Mouse (Mus musculus) fat pad, adult 2 months (tissue): ENCODE measurements around the gene Fam161b.

Experiments
- DNase-seq: peaks from one replicate; pipeline ENCODE4 v3.0.0-alpha.2; 2011; ENCODE audit warnings: low read depth, low spot score; ENCODE audit errors: extremely low read depth

Gene Fam161b

DNA sequence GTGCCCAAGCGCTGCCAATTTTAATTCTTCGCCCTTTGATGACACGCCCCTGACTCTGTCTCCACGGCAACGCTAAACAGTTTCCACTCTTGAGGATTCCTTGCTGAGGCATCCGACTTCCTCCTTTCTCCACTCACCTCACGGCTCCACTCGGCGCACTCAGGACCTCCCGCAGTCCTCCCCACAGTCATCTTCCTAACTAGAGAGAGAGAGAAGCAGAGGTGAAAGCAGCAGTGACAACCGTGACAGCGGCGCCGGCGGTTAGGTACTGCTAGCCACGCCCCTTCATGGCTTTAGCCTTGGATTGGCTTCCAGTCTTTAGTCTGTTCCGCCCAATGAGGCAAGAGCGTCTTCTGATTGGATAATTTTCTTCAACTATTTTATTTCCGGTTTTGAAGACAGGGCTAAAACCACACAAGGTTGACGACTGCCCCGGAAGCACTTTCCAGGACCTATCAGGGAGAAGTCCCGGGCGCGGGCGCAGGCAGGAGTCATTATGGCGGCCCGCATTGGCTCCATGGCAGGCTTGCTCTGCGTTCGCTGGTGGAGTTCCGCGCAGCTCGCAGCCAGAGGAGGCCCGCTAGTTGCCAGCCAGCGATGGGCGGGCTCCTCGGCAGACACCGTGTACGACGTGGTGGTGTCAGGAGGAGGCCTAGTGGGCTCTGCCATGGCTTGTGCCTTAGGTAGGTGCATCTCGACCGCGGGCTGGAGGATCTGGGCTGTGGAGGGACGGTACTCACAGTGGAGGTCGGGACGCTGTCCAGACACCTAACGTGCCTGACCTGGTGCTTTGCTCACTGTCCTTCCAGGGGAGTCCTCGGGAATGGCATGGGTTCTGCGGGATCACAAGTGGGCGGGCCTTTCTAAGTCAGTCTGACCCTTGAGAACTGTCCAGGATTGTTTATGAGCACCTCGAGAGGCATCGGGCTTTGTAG, at the start of gene Fam161b, which contains the start of gene Coq6:
Gene Fam161b, minus strand, starts transcription at position 279 of the 935 bp plus-strand sequence.
Gene Coq6, plus strand, starts transcription at position 103 of the 935 bp plus-strand sequence.
- peak; percentile 94 for DNase-seq

DNA sequence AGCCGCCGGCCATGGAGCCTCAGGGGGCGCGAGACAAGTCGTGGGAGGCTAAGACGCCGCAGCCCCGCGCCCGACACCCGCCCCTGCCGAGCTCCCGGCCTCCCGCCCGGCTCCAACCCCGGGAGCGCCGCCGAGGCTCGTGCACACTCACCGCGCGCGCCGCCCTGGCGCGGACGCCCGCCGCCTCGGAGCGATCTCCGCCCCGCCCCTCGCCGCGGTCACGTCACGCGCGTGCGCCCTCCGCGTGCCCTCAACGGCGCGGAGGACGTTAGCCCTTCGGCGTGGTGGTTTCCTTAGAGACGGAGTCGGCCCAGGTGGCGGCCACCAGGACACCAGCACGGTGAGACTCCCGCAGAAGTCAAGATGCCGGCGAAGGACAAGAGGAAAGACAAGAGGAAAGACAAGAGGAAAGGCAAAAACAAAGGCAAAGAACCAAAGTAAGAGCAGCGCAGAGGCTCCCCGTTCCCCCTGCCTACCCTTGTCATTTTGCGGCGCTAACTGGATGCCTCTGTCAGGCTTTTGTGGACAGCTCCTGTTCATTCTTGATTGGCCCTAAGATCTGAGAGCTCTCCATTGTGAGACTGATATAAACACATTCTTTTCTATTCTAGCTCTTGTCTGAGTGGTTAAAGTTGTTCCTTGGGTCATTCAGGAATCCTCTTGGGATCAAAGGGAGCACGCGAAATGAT, 47.3 kb upstream of the Fam161b start, which contains the start of the genes Entpd5 and Bbof1:
Gene Entpd5, minus strand, starts transcription at position 211 of the 689 bp plus-strand sequence.
Gene Bbof1, plus strand, starts transcription at position 253 of the 689 bp plus-strand sequence.
- no peak for DNase-seq

DNA sequence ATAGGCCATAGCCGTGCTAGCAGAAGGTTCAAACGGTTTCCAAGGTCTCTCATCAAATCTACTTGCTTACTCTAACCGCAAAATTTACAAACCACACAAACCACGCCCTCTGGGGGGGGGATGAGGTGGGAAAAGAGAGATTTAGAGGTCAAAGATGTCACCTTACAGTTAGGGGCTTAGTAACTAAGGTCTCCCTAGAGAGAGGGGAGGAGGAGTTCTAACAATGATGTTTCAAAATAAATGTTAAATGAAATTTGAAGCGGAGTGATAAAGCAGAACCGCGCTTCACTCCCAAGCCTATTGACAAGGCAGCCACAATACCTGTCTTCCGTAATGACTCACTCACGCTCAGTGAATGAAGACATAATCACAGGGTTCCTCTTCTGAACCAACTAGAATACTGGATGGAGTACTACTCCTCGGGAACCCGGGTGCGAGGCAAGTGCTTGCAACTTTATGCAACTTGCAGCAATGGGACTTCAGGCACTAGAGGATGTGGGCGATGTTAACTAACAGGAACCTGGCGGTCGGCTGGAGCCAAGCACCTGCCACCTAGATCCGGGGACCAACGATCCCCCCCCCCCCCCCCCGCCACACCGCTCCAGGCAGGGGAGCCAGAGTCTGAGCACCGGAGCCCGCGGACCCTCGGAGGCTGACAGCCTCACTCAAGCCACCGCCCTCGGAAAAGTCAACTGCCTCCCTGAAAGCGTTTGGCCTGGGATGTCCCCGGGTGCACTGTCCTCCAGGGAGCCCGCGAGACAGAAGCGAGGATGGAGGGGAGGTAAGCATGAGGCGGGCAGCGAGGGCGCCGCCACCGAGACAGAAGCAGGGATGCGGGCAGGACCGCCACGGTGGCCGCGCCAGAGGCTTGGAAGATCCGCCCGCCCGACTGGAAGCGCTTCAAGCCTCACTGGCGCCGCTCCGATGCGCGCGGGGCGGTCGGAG, 46.5 kb upstream of the Fam161b start:
- DNase-seq, result no peak

DNA sequence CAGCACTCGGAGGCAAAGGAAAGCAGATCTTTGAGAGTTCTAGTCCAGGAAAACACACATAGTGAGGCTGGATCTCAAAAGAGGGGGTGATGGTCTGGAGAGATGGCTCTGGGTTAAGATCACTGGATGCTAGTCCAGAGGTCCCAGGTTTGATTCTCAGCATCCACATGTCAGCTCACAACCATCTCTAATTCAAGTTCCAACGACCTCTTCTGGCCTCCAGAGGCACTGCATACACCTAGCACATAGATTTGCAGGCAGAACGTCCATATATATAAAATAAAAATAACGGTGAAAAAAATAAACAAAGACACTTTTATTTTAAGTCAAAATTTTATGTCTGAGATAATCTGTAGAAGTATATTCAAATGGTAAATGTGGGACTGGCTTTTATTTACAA, 45.6 kb upstream of the Fam161b start:
- no peak for DNase-seq

DNA sequence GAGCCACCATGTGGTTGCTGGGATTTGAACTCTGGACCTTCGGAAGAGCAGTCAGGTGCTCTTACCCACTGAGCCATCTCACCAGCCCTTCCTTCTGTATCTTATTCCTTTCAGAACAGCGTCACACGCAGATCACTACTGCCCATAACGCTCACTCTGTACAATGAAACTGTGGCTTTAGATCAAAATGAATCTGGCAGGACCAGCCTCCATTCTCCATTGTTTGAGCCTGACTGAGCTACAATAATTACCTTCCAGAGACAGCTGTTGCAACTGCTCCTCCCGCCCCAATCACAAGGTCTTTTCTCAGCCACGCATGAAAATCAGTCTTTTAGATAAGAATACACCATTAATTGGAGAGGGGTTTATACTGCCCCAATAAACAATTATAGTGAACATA, 42.9 kb upstream of the Fam161b start:
- DNase-seq, result no peak

DNA sequence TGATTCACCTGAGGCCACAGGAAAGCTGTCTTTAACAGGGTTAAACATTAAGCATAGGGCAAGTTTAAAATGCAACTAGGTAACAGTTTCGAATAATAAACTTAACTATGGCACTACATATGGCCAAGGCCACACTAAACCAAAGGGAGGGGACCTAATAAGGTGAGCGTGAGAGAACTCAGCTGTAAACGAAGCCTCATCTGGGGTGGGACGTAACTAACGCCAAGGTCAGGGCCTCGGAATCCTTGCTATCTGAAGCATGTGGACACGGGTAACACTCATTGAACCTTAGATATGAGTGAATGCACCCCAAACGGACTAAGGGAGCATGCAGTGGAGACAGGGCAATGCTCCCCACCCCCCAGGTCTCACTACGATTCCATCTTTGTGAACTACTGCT, 41.3 kb upstream of the Fam161b start:
- DNase-seq, result no peak

DNA sequence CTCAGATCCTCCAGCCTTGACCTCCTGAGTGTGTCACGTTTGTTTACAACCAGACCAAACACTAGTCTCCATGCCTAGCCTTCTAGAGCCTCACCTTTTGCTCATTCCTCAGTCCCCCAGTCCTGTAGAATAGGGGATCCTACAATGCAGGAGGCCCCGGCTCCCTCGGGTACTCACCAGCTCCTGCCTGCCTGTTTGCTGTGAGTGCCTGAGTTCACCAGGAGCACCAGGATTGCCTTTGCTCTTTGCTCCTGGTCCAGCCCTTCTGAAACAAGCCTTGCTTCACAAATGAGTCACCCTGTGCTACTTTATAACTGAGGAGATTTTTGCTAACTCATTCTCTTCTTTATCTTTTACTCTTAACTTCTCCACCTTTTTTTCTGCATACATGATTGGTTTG, 39.0 kb upstream of the Fam161b start:
- DNase-seq, result no peak

DNA sequence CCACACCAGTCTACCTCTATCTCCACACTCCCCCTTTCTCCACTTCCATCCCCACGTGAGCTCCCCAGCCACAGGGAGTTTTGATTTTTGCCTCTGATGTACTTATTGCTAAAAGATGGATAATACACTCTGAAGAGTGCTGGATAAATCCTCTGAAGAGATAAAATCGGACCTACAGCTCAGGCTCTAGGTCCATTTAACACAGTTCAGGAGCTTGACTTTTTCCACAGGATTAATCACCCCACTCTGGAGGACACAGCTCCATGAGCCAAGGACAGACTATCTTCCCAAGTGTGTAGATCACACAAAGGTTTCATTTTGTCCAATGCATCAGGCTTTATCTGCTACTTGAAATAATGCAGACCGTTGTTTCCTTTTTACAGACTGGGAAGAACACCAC, 38.4 kb upstream of the Fam161b start:
- no peak for DNase-seq

DNA sequence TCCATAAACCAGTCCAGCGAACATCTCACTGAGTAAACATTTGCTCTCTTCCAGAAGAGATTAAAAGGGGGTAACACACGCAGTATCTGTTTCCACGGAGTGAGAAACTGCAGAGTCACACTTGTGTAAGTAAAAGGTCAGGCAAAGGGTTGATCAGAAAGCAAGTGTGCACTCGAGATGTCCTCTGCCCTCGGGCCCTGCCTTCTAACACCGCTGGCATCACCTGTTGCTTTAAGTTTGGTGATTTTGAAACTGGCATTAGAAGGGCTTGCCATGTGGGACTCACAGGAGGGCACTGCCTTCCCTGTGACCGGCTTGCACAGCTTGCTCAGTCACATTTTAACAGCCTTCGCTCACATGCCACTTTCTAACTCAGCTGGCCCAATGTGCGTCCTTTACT, 38.0 kb upstream of the Fam161b start:
- peak; percentile 84 for DNase-seq

DNA sequence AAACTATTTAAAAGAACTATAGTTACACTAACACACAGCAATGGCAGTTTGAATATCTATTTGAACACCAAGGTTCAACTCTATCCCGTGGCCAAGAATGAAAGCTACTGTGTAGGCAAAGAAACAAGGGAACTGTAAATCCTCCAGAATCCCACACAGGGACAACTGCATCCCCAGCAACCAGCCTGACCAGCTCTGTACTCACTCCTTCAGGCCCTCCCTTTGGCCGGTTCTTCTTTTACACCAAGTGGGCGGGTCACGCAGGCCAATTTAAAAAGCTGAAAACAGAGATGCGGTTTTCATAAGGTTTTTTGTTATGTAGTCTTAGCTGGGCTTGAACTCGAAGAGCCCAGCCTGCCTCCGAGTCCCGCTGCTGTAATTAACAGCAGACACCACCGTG, 37.5 kb upstream of the Fam161b start:
- peak; percentile 88 for DNase-seq

DNA sequence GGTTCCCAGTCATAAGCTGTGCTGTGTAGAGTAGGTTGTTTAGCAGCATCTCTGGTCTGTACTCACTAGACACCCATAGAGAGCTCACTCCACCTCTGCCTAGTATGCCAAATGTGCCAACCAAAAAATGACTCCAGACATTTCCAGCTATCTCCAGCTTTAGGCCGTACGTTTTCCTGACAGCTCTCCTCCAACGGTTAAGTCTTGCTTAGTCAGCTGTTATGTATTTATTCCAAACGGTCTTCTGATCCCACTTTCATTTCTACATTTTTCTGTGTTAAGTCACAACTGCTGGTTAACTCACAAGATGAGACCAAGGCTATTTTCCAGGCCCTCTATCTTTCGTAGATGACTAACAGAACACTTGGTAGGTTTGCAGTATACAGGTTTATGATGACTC, 37.0 kb upstream of the Fam161b start:
- DNase-seq, result no peak

DNA sequence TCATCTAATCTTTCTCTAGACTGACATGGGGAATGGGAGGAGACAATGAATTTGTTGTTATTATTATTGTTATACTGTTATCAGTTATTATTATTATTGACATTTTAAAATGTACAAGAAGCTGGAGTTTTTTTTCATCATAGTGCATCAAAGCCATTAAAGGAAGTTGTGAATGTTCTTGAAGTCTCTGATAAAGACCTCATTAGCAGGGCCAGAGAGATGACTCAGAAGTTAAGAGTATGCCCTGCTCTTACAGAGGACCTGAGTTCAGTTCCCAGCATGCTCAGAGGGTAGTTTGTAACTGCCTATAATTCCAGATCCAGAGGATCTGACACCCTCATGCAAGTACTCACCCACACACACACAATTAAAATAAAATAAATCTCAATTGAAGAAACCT, 36.1 kb upstream of the Fam161b start:
- DNase-seq, result no peak

DNA sequence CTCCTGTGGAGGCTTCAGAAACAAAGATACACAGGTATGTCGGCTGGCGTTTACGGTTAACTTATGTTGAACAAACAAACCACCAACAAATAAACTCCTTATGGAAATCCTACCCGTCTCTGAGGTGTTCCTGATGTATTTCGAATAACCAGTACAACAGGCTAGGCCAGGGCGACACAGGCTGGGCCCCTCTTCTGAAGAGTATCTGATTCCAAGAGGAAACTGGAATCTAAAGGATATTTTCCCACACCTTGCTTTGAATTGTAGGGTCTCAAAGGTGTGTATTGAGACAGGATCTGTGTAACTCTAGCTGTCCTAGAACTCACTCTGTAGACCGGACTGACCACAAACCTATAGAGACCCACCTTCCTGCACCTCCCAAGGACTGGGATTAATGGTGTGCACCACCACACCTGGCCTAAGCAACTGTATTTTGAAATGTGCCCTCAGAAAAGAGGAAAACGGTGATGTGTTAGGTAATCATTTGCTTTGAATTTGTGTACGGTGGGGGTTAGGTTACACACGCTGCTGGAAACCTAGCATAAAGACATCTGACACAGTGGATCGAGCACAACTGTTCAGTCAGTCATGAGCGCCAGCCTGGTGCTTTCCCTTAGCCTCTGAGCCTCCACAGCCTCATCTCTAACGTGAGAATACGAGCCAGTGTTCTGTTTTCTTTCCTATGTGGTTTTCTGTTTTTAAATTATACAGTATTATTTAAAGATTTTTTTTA, 35.5 kb upstream of the Fam161b start:
- no peak for DNase-seq

DNA sequence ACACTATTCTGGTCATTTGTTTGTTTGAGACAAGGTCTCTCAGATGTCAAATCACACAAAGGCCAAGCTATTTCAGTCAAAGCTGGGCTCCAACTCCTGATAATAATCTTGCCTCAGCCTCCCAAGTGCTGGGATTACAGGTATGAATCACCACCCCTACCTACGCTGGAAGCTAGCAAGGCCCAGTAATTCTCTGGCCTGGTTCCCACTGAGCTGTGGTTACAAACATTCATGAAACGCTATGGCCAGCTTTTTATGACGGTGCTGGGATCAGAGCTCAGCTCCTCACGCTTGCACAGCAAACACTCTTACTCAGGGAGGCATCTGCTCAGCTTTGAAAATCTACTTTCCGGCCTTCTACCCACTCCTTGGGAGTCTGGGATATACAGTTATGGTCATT, 32.2 kb upstream of the Fam161b start:
- DNase-seq, result peak; percentile 94

DNA sequence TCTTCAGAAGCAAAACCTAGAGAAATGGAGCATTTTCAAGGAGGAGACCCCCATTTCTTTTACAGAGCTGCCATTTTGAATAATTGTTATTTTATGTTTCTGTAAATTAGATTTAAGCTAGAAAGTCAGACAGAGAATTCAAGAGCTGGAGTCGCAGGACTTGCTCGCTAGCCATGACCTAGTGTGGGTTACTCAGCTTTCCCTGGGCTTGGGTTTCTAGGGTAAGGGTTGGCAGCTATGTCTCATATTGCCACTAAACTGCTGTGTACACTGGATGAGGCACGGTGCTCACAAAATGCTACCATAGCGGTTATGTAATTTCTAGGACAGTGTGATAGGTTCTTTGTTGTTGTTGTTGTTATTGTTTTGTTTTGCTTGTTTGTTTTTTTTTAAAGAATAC, 31.0 kb upstream of the Fam161b start:
- DNase-seq, result no peak

DNA sequence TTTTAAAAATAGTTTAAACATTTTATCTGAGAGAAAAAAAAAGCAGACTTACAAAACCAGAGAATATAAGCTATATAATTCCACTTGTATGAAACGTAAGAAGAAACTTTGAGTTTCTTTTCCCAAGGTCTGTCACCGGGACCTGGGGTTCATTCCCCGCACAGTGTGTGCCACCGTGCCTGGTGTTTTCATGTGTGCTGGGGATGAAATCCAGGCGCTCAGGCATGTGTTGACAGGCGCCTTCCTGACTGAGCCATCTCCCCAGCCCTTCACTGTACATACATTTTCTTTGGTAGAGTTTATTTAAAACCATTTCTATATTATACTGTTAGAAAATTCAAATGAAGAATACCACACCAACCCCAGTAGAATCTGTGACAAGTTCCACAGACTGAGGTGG, 28.7 kb upstream of the Fam161b start:
- DNase-seq, result no peak

DNA sequence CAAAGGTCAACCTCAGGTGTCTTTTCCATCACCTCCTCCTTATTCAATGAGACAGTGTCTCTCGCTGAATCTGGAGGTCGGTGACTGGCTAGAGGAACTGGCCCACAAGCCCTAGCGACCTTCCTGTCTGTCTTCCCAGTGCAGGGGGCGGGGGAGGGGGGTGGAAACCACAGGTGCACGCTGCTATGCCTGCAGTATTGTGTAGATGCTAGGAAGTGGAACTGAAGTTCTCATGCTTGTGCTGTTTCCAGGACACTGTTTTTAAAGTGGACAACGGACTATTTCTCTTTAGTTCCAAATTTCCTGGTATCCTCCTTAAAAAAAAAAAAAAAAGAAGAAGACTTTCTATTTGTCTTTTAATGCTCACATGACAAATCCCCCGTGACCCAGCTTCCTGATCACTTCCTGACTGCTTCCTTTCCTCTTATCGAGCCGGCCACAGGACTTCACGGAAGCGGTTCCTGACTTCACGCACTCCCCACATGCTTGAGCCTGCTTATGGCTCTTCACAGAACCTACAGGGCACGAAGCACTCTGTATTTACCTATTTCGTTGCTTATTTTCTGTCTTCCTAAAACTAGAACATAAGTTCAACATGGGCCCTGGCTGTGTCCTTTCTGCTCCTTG, 27.3 kb upstream of the Fam161b start:
- DNase-seq, result no peak

DNA sequence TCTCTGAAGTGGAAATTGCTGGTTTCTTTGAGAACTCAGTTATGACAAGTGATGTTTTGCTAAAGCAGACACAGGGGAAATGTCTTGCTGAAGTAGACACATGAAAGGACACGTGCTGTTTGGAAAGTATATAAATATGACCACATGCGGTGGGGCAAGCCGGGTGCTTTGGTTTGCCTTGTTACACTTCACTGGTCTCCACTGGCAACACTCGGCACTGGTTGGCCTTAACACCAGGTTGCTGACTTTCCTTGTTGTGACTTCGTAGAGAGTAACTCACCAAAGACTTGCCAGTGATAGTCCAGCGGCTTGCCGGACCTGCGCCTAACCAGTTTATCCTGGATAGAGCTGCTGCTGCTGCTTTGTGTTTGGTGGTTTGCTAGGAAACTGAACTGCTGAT, 26.5 kb upstream of the Fam161b start:
- no peak for DNase-seq

DNA sequence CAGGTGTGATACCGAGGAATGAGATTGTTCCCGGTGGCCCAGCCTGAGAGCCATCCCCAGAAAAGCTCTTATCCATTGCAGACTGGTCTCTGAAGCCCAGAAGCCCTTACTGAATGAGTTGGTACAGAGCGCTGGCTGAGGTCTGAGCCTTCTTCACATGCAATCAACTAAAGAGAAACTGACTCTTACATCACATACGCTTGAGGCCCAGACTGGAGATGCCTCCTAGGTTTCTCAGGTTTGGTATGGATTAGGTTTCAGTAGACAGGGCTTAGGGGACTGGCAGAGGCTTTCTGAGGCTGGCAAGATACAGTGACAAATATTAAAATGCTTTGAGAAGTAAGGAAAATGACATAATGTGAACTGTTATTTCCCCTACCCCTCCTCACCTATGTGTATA, 23.8 kb upstream of the Fam161b start:
- peak; percentile 97 for DNase-seq

DNA sequence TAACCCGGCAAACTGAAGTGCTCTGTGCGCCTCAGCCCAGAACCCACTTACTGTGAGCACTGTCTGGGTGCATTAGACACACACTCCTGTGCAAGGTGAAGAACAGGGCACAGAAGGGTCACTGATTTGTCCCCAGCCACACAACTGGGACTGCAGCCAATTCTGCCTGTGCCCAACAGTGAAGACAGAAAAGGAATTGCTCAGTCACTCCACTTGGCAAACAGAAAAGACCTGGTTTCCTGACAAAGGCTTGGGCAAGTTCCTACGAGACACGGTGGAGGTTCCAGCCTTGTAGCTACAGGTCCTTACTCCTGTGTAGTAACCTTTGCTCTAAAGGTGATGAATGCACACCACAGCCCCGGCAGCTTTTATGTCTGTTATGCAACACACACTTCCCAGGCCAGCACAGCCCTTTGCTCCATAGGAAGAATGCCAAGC, 23.0 kb upstream of the Fam161b start:
- peak; percentile 99 for DNase-seq
